Mouse (Mus musculus) kidney, postnatal 0 days (tissue): ENCODE data around the gene Iqschfp. TPM values are rescaled to one million over a fixed set of nuclear protein-coding genes. Genes with fewer than 3 reads are reported as not detected.

ENCODE experiments used
- ATAC-seq: fragments of 200-750 bp; cut with Nextera tagmentation; replicated peaks from 2 replicates; pipeline ENCODE4 v1.8.0; 2017; ENCODE audit warnings: low read depth, moderate number of reproducible peaks, moderate TSS enrichment, moderate library complexity; ENCODE audit not compliant: low FRiP score
- DNase-seq: peaks from one replicate; pipeline ENCODE4 v3.0.0-alpha.2; 2016; ENCODE audit warnings: low spot score
- H3K27ac ChIP-seq: fragments of 300-500 bp; sonication (generic); 2 replicates; pipeline ENCODE4 v1.5.1; 2014; ENCODE audit warnings: mild to moderate bottlenecking
- H3K27me3 ChIP-seq: fragments of 300-500 bp; sonication (generic); 2 replicates; pipeline ENCODE4 v1.6.1; 2014; ENCODE audit warnings: low read length, mixed read lengths; ENCODE audit not compliant: insufficient read depth
- H3K36me3 ChIP-seq: fragments of 300-500 bp; sonication (generic); 2 replicates; pipeline ENCODE4 v1.6.1; 2014; ENCODE audit warnings: low read length, mixed read lengths; ENCODE audit not compliant: insufficient read depth
- H3K4me1 ChIP-seq: fragments of 300-500 bp; sonication (generic); replicated peaks from 2 replicates; pipeline ENCODE4 v1.6.1; 2014; ENCODE audit warnings: antibody characterized with exemption, low read length, mixed read lengths; ENCODE audit not compliant: insufficient read depth
- H3K4me2 ChIP-seq: fragments of 300-500 bp; sonication (generic); 2 replicates; pipeline ENCODE4 v1.6.1; 2014; ENCODE audit warnings: mild to moderate bottlenecking, low read length, moderate library complexity, mixed read lengths
- H3K4me3 ChIP-seq: fragments of 300-500 bp; sonication (generic); replicated peaks from 2 replicates; pipeline ENCODE4 v1.5.1; 2014; ENCODE audit warnings: low read depth, low read length
- H3K9ac ChIP-seq: fragments of 300-500 bp; sonication (generic); 2 replicates; pipeline ENCODE4 v1.6.1; 2014; ENCODE audit warnings: low read depth, low read length
- H3K9me3 ChIP-seq: fragments of 300-500 bp; sonication (generic); replicated peaks from 2 replicates; pipeline ENCODE4 v1.6.1; 2016; ENCODE audit warnings: low read length, inconsistent platforms, mixed read lengths
- CTCF ChIP-seq: IDR thresholded peaks from 2 replicates; pipeline ENCODE4 v1.5.1; 2016; ENCODE audit warnings: antibody characterized with exemption, low read depth, mild to moderate bottlenecking, moderate library complexity
- WGBS: fragments of 180-500 bp; shearing (Covaris S2); extraction: QIAGEN DNeasy Blood & Tissue Kit; methylation state at CpG from one replicate; pipeline ENCODE4 v1.1.7; 2014; 5-methylcytosine and 5-hydroxymethylcytosine counted together
- polyA plus RNA-seq: library from polyadenylated mRNA; unstranded; fragments of >200 nt; fragmentation: Nextera tagmentation; extraction: Ambion mirVana; gene quantifications from 2 replicates; pipeline ENCODE4 v1.2.1, GENCODE M21; 2015

The Iqschfp gene
- polyA plus RNA-seq, 1 experiment from 2014 or later = 0.05 TPM

GRCm38 (mm10) chr3:68203934-68204467 is 312.0 kb downstream of the Iqschfp start:
- H3K4me2 ChIP-seq = no peak overlapping the region
- no peaks in the 10 kb centered on the region for H3K27me3 ChIP-seq
- no peaks in the 10 kb centered on the region for H3K36me3 ChIP-seq
- H3K4me3 ChIP-seq = no peak overlapping the region
- DNase-seq (no peak), ATAC-seq (no peak)
- TF ChIP-seq CTCF = no peak
- H3K9ac ChIP-seq = no peak overlapping the region
- no peaks in the 10 kb centered on the region for H3K9me3 ChIP-seq
- no peaks in the 10 kb centered on the region for H3K4me1 ChIP-seq
- H3K27ac ChIP-seq = no peak overlapping the region
- WGBS = 58% methylated on average over 4 of the region's 4 CpGs

- no peaks in the 10 kb centered on the region for H3K9me3 ChIP-seq
- no peak overlapping the region for H3K27ac ChIP-seq
- H3K4me1 ChIP-seq = no peaks in the 10 kb centered on the region
- no peak overlapping the region for H3K9ac ChIP-seq
- ATAC-seq (no peak), DNase-seq (no peak)
- no peaks in the 10 kb centered on the region for H3K36me3 ChIP-seq
- no peak overlapping the region for H3K4me3 ChIP-seq
- no peak overlapping the region for H3K4me2 ChIP-seq
- H3K27me3 ChIP-seq = no peaks in the 10 kb centered on the region
- WGBS = 88% methylated on average over 4 of the region's 4 CpGs
- TF ChIP-seq CTCF = no peak
These were observed 318.4 kb downstream of the Iqschfp start for GRCm38 (mm10) chr3:68210422-68210821.

GRCm38 (mm10) chr3:68221452-68221851 is 329.4 kb downstream of the Iqschfp start:
- H3K4me3 ChIP-seq = no peak overlapping the region
- 95% methylated on average over 3 of the region's 3 CpGs for WGBS
- no peak for TF ChIP-seq CTCF
- ATAC-seq = no peak
- DNase-seq = no peak
- H3K4me1 ChIP-seq = no peaks in the 10 kb centered on the region
- no peaks in the 10 kb centered on the region for H3K27me3 ChIP-seq
- no peaks in the 10 kb centered on the region for H3K9me3 ChIP-seq
- H3K27ac ChIP-seq = no peak overlapping the region
- no peak overlapping the region for H3K4me2 ChIP-seq
- H3K36me3 ChIP-seq = no peaks in the 10 kb centered on the region
- no peak overlapping the region for H3K9ac ChIP-seq

- no peak overlapping the region for H3K4me3 ChIP-seq
- DNase-seq (no peak), ATAC-seq (no peak)
- H3K27ac ChIP-seq = no peak overlapping the region
- no peaks in the 10 kb centered on the region for H3K36me3 ChIP-seq
- no peak overlapping the region for H3K4me2 ChIP-seq
- no peak for TF ChIP-seq CTCF
- no peaks in the 10 kb centered on the region for H3K9me3 ChIP-seq
- no peaks in the 10 kb centered on the region for H3K4me1 ChIP-seq
- 94% methylated on average over 2 of the region's 2 CpGs for WGBS
- no peaks in the 10 kb centered on the region for H3K27me3 ChIP-seq
- H3K9ac ChIP-seq = no peak overlapping the region
These were observed 347.9 kb downstream of the Iqschfp start for GRCm38 (mm10) chr3:68239887-68240286.

- no peaks in the 10 kb centered on the region for H3K36me3 ChIP-seq
- 72% methylated on average over 3 of the region's 3 CpGs for WGBS
- H3K4me2 ChIP-seq = no peak overlapping the region
- no peak for DNase-seq
- no peak overlapping the region for H3K9ac ChIP-seq
- no peak overlapping the region for H3K4me3 ChIP-seq
- H3K4me1 ChIP-seq = no peaks in the 10 kb centered on the region
- H3K9me3 ChIP-seq = no peaks in the 10 kb centered on the region
- ATAC-seq = no peak
- H3K27me3 ChIP-seq = no peaks in the 10 kb centered on the region
- H3K27ac ChIP-seq = no peak overlapping the region
- no peak for TF ChIP-seq CTCF
These were observed 351.2 kb downstream of the Iqschfp start for GRCm38 (mm10) chr3:68243239-68243638.

- no peaks in the 10 kb centered on the region for H3K27me3 ChIP-seq
- no peak for ATAC-seq
- DNase-seq = no peak
- H3K27ac ChIP-seq = no peak overlapping the region
- no peaks in the 10 kb centered on the region for H3K9me3 ChIP-seq
- H3K4me1 ChIP-seq = no peaks in the 10 kb centered on the region
- no peaks in the 10 kb centered on the region for H3K36me3 ChIP-seq
- no peak overlapping the region for H3K4me2 ChIP-seq
- TF ChIP-seq CTCF = no peak
- WGBS = 58% methylated on average over 4 of the region's 4 CpGs
- H3K4me3 ChIP-seq = no peak overlapping the region
- H3K9ac ChIP-seq = no peak overlapping the region
These were observed 354.1 kb downstream of the Iqschfp start for GRCm38 (mm10) chr3:68246154-68246553.

- 68% methylated on average over 2 of the region's 2 CpGs for WGBS
- no peak overlapping the region for H3K4me3 ChIP-seq
- H3K27me3 ChIP-seq = no peaks in the 10 kb centered on the region
- H3K27ac ChIP-seq = no peak overlapping the region
- no peak overlapping the region for H3K4me2 ChIP-seq
- no peaks in the 10 kb centered on the region for H3K36me3 ChIP-seq
- H3K9ac ChIP-seq = no peak overlapping the region
- no peaks in the 10 kb centered on the region for H3K9me3 ChIP-seq
- TF ChIP-seq CTCF = no peak
- DNase-seq (no peak), ATAC-seq (no peak)
- no peaks in the 10 kb centered on the region for H3K4me1 ChIP-seq
These were observed 358.6 kb downstream of the Iqschfp start for GRCm38 (mm10) chr3:68250589-68250988.
